Mouse (Mus musculus) ES-E14 (cell line): ENCODE measurements at regions not wholly inside any gene's neighbourhood (a gene's known extent, or its start where the extent isn't known, plus 50 kb on each side); places are given as distances from the start of the nearest gene placed in this dataset.

Source experiments
- DNase-seq: peaks from one replicate; pipeline ENCODE4 v3.0.0-alpha.2; 2013; ENCODE audit warnings: low read depth, low spot score
- H3K27ac ChIP-seq: 2 replicates; pipeline ENCODE4 v1.5.1; 2012; ENCODE audit warnings: low read depth, mild to moderate bottlenecking, low read length, moderate library complexity, mixed read lengths; ENCODE audit not compliant: poor library complexity, insufficient read depth, severe bottlenecking
- H3K36me3 ChIP-seq: 2 replicates; pipeline ENCODE4 v1.6.1; 2012; ENCODE audit warnings: mild to moderate bottlenecking, low read length, moderate library complexity, mixed read lengths; ENCODE audit not compliant: control insufficient read depth, poor library complexity, insufficient read depth, severe bottlenecking
- H3K4me1 ChIP-seq, 2 experiments: fragments of 150-350 bp in 1 of 2; sonication (generic) in 1 of 2; 2 replicates each; pipeline ENCODE4 v1.6.1; 2012; ENCODE audit warnings: low read length in 2 of 2, mild to moderate bottlenecking in 1 of 2, mixed read lengths in 1 of 2; ENCODE audit not compliant: control insufficient read depth in 2 of 2, insufficient read depth in 2 of 2, poor library complexity in 1 of 2
- H3K4me3 ChIP-seq, 2 experiments: fragments of 150-350 bp in 1 of 2; sonication (generic) in 1 of 2; 2 replicates each; pipeline ENCODE4 v1.5.1; 2012; ENCODE audit warnings: low read length in 2 of 2, low read depth in 1 of 2, mild to moderate bottlenecking in 1 of 2, mixed read lengths in 1 of 2; ENCODE audit not compliant: insufficient read depth in 1 of 2, poor library complexity in 1 of 2, severe bottlenecking in 1 of 2
- H3K9ac ChIP-seq: 2 replicates; pipeline ENCODE4 v1.6.1; 2012; ENCODE audit warnings: low read depth, mild to moderate bottlenecking, low read length, mixed read lengths; ENCODE audit not compliant: poor library complexity, insufficient read depth, severe bottlenecking
- H3K9me3 ChIP-seq: fragments of 150-350 bp; sonication (generic); 2 replicates; pipeline ENCODE4 v1.6.1; 2012; ENCODE audit warnings: low read depth, mild to moderate bottlenecking, low read length; ENCODE audit not compliant: control insufficient read depth, insufficient read depth
- CHD2 ChIP-seq: IDR thresholded peaks from 2 replicates; pipeline ENCODE4 v1.6.1; 2014; ENCODE audit warnings: mild to moderate bottlenecking, low read depth, low read length, inconsistent platforms
- HCFC1 ChIP-seq: IDR thresholded peaks from 2 replicates; pipeline ENCODE4 v1.6.1; 2012; ENCODE audit warnings: low read length, inconsistent platforms, borderline replicate concordance; ENCODE audit not compliant: insufficient read depth
- MAFK ChIP-seq: IDR thresholded peaks from 2 replicates; pipeline ENCODE4 v1.6.1; 2014; ENCODE audit warnings: mild to moderate bottlenecking, low read depth, low read length, inconsistent platforms; ENCODE audit not compliant: insufficient read depth
- ZC3H11A ChIP-seq: IDR thresholded peaks from 2 replicates; pipeline ENCODE4 v1.6.1; 2012; ENCODE audit warnings: low read depth, mild to moderate bottlenecking, inconsistent platforms, low read length, borderline replicate concordance
- ZNF384 ChIP-seq: IDR thresholded peaks from 2 replicates; pipeline ENCODE4 v1.6.1; 2012; ENCODE audit warnings: low read depth, low read length, inconsistent platforms
- in situ Hi-C, 2 experiments: fragments of 600-800 bp; cut with MboI; formaldehyde crosslinking; loops; one replicate each; pipeline ENCODE4 v1.15.1; 2025; ENCODE audit warnings: low sequenced_read_pairs in 2 of 2, inconsistent platforms in 1 of 2; ENCODE audit not compliant: unreplicated experiment in 2 of 2

DNA sequence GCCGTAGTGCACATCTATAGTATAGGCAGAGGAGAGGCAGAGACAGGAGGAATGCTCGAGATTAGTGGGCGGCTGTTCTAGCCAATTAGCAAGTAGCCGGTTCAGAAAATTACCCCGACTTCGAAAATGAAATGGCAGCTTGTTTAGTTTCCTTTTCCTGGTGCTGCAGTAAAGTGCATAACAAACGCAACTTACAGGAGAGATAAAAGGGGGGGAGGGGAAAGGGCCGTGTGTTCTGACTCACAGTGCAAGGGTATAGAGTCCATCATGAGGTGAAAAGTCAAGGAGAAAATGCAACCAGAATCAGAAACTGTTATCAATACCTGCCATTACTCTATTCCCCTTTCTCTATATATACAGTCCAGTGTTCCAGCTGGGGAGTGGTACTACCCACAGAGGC, 88.0 kb downstream of the A730009L09Rik start:
- Histone ChIP-seq H3K9me3 (no peaks in the 10 kb centered on the region), H3K27ac (no peak overlapping the region), H3K4me1 (no peaks in the 10 kb centered on the region), H3K9ac (no peak overlapping the region), H3K4me3 (no peak overlapping the region), H3K36me3 (no peaks in the 10 kb centered on the region)
- in situ Hi-C loops: no loop called here
- TF ChIP-seq CHD2: no peak
- no peak for TF ChIP-seq HCFC1
- TF ChIP-seq ZC3H11A: no peak
- no peak for TF ChIP-seq ZNF384
- no peak for TF ChIP-seq MAFK
- no peak for DNase-seq

DNA sequence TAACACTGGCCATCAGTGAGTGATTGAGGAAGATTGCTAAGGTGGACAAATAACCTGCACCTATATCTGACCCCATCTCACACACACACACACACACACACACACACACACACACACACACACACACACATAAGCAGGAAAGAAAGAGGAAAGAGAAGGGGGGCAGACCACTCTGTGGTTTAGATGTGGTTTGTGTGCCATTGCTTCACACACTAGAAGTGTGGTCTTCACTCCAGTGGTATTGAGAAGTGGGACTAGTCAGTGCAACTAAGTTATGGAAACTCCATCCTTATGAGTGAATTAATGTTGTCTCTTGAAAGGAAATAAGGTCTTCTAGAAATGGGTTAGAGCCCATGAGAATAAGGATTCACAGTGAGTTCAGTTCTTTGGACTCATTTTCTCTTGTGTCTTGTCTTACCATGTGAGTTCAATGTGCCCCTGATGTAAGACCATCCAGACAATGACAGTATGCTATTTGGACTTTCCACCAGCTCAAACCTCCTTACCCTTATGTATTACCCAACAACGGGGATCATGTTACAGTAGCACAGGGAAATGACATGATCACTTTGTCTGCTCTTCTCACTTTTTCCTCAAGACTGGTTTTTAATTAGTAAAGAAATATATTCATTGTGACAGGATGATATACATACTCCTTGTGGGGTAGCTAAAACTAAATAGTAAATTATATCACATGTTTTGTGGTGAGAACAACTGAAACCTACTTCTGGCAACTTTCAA, 88.7 kb downstream of the A730009L09Rik start:
- H3K27ac ChIP-seq: no peak overlapping the region
- H3K9me3 ChIP-seq: no peaks in the 10 kb centered on the region
- H3K4me3 ChIP-seq: no peak overlapping the region
- H3K9ac ChIP-seq: no peak overlapping the region
- no peak for DNase-seq
- in situ Hi-C loops: no loop called here
- no peaks in the 10 kb centered on the region for H3K4me1 ChIP-seq
- no peak for TF ChIP-seq ZC3H11A
- no peak for TF ChIP-seq HCFC1
- TF ChIP-seq ZNF384: no peak
- no peak for TF ChIP-seq MAFK
- no peak for TF ChIP-seq CHD2
- no peaks in the 10 kb centered on the region for H3K36me3 ChIP-seq

DNA sequence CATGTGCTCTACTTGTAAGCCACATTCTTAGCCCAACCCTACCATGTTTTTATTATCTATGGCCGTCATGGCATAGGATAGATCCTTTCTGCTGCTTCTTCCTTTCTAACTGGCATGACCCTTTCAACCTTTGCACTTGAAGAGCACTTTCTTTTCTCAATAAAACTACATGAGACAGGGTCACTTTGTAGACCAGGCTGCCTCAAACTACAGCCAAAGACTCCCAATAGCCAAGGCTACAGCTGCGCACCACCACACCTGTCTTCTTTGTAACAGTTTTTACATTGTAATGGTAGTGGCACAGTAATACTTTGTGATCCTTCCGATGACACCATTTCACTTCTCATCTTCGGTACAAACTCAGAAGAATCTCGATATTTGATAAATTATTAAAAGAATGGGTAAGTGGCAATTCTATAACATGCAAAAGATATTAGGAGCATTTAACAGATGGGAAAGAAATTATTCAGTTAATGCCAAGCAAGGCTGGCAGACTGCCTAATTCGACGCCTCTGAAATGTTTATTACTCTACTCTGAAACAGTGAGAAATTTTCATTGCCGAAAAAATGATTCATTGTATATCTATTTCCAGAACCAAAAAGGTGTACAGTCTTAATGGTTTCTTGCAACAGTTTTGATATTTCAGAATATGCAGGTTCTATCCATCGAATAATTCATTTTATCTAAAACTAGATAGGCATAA, 89.5 kb downstream of the A730009L09Rik start:
- in situ Hi-C loops: no loop called here
- TF ChIP-seq MAFK (no peak), CHD2 (no peak), HCFC1 (no peak), ZC3H11A (no peak), ZNF384 (no peak)
- H3K4me1 ChIP-seq: no peaks in the 10 kb centered on the region
- no peak overlapping the region for H3K9ac ChIP-seq
- no peaks in the 10 kb centered on the region for H3K9me3 ChIP-seq
- no peak overlapping the region for H3K4me3 ChIP-seq
- H3K36me3 ChIP-seq: no peaks in the 10 kb centered on the region
- H3K27ac ChIP-seq: no peak overlapping the region
- DNase-seq: no peak

DNA sequence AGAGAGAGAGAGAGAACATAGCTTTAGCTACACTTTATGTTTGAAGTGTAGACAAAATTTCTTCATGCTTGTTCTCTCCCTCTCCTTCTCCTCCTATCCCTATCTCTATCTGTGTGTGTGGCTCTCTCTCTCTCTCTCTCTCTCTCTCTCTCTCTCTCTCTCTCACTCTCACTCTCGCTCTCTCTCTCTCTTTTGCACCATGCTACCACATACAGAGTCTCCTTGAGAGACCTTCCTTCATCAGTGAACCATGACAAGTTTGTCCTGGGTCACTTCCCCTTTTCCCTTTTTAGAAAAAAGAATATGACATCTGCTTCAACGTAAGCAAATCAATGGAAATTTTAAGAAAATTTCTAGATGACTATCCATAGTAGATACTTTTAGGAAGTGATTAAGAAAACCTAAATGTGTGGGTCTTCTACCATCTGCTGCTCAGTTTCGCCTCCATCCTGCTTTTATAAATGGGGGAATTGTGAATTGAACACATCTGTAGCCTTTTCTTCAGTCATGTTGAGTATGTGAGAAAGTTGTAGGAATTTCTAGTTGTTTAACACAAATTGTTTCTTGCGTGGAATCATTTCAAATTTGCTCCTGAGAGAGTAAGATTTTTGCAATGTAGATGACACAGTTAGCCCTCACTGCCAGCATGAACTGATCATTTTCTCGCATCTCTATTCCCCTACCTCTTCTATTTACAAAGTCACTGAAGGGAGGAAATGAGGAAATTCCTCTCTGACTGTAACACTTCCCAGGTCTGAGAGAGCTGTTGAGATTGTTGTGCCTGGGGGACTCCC, 91.3 kb downstream of the A730009L09Rik start:
- no peak overlapping the region for H3K4me3 ChIP-seq
- no peak for DNase-seq
- H3K4me1 ChIP-seq: no peaks in the 10 kb centered on the region
- H3K27ac ChIP-seq: no peak overlapping the region
- no peak overlapping the region for H3K9ac ChIP-seq
- TF ChIP-seq ZC3H11A (no peak), CHD2 (no peak), HCFC1 (no peak), MAFK (no peak), ZNF384 (no peak)
- H3K36me3 ChIP-seq: no peaks in the 10 kb centered on the region
- in situ Hi-C loops: no loop called here
- H3K9me3 ChIP-seq: no peaks in the 10 kb centered on the region
